ENCODE assay signal across 8 mouse cellular contexts in genomic region chr10:23349392-23350010, GRCm38 (mm10). TPM values are rescaled to one million over a fixed set of nuclear protein-coding genes. Genes with fewer than 3 reads are reported as not detected.
DNase-seq lines count a peak whose midpoint lies in the region; ATAC-seq and TF ChIP-seq lines count a peak whose summit lies in the region.

No protein-coding gene starts in this region.

- H3K9ac ChIP-seq in heart, embryonic 15.5 days, result peak overlapping the region; percentile 60
- peak overlapping the region; percentile 77 for H3K9ac ChIP-seq in limb, embryonic 13.5 days

- H3K27ac ChIP-seq in thymus, adult 2 months (ENCODE audit: control insufficient read depth, insufficient read depth, low read length), result no peak overlapping the region
- H3K27ac ChIP-seq in heart, embryonic 15.5 days, result 0 out of 2 replicates have a peak overlapping the region, but pooled peaks have one; percentile 29
- H3K27ac ChIP-seq in limb, embryonic 13.5 days, result peak overlapping the region; percentile 85; the same call in 1 of the 2 replicates

- no peaks in the 10 kb centered on the region for H3K9me3 ChIP-seq in heart, embryonic 15.5 days (replicated peaks)
- H3K9me3 ChIP-seq in limb, embryonic 13.5 days, result no peaks in the 10 kb centered on the region

- H3K4me1 ChIP-seq in thymus, adult 2 months (replicated peaks; ENCODE audit: control insufficient read depth, insufficient read depth, low read length), result no peaks in the 10 kb centered on the region
- H3K4me1 ChIP-seq in heart, embryonic 15.5 days (replicated peaks), result peaks cover 21% of the 10 kb centered on the region
- H3K4me1 ChIP-seq in limb, embryonic 13.5 days, result peaks cover 30% of the 10 kb centered on the region

- no peak for DNase-seq in frontal cortex, adult 2 months (ENCODE audit: extremely low spot score in 1 of 2, low spot score in 1 of 2)
- DNase-seq in thymus, adult 2 months, result no peak
- no peak for DNase-seq in thymus, postnatal 0 days (ENCODE audit: low spot score)
- peak; percentile 4 for DNase-seq in right cerebral cortex, postnatal 14 days
- no peak for DNase-seq in urinary bladder, postnatal 4 days (ENCODE audit: low spot score in 2 of 2)

- peak; percentile 10; the same call in 1 of the 2 replicates for ATAC-seq in frontal cortex, adult (ENCODE audit: low TSS enrichment)
- peak; percentile 43; the same call in 1 of the 2 replicates for ATAC-seq in heart, embryonic 15.5 days (replicated peaks; ENCODE audit: insufficient number of reproducible peaks, insufficient read depth, low FRiP score, low read depth)
- peak; percentile 19 for ATAC-seq in limb, embryonic 13.5 days (ENCODE audit: low FRiP score, low read depth)

- TF ChIP-seq POLR2A in thymus, adult 2 months (IDR thresholded peaks at IDR 0.05; ENCODE audit: control insufficient read depth, extremely low read depth, insufficient read depth, low read length, poor library complexity), result no peak

- H3K27me3 ChIP-seq in thymus, adult 2 months (ENCODE audit: control insufficient read depth, insufficient read depth, low read length), result no peaks in the 10 kb centered on the region; the same call in 1 of the 2 replicates
- peaks cover 44% of the 10 kb centered on the region for H3K27me3 ChIP-seq in heart, embryonic 15.5 days
- H3K27me3 ChIP-seq in limb, embryonic 13.5 days, result 0 out of 2 replicates have a peak, but pooled peaks cover 6% of the 10 kb centered on the region

- H3K36me3 ChIP-seq in thymus, adult 2 months (ENCODE audit: control insufficient read depth, insufficient read depth, low read length), result no peaks in the 10 kb centered on the region
- no peaks in the 10 kb centered on the region for H3K36me3 ChIP-seq in heart, embryonic 15.5 days
- no peaks in the 10 kb centered on the region for H3K36me3 ChIP-seq in limb, embryonic 13.5 days

- TF ChIP-seq CTCF in thymus, adult 2 months (IDR thresholded peaks at IDR 0.05; ENCODE audit: borderline replicate concordance, control insufficient read depth, extremely low read depth, insufficient read depth, low read length, poor library complexity), result no peak

- H3K4me2 ChIP-seq in heart, embryonic 15.5 days, result peak overlapping the region; percentile 93
- H3K4me2 ChIP-seq in limb, embryonic 13.5 days (replicated peaks), result peak overlapping the region; percentile 86

- H3K4me3 ChIP-seq in thymus, adult 2 months (ENCODE audit: control insufficient read depth, insufficient read depth, low read length), result peak overlapping the region; percentile 31
- peak overlapping the region; percentile 68 for H3K4me3 ChIP-seq in heart, embryonic 15.5 days
- H3K4me3 ChIP-seq in limb, embryonic 13.5 days, result peak overlapping the region; percentile 64

- WGBS in thymus, adult 2 months, result 3% methylated on average over 29 of the region's 33 CpGs
- under 1% methylated on average over 31 of the region's 33 CpGs for WGBS in heart, embryonic 15.5 days
- WGBS in limb, embryonic 13.5 days, result 0% methylated on average over 29 of the region's 33 CpGs

RNA-seq across cellular contexts. Expression of gene Eya4, which starts 1.1 kb away (rescaled TPM):
- 2.1 and 2.4 TPM in 2 replicates for polyA plus RNA-seq in frontal cortex, adult 2 months (2012; rRNA removed)
- polyA plus RNA-seq in thymus, adult 2 months (2012; rRNA removed), result 2.9 and 3.3 TPM in 2 replicates
- polyA plus RNA-seq in thymus, postnatal 0 days (2015; fragmentation: Nextera tagmentation; extraction: Ambion mirVana), result 3.4 and 3.8 TPM in 2 replicates
- polyA plus RNA-seq in heart, embryonic 15.5 days (2015; fragmentation: Nextera tagmentation; extraction: Ambion mirVana), result 0.60 and 1.7 TPM in 2 replicates
- polyA plus RNA-seq in limb, embryonic 13.5 days (2015; fragmentation: Nextera tagmentation; extraction: Ambion mirVana), result 9.6 and 10.6 TPM in 2 replicates
